Mouse (Mus musculus) neural tube, embryonic 14.5 days (tissue): ENCODE measurements around the gene Ager. TPM values are rescaled to one million over a fixed set of nuclear protein-coding genes. Genes with fewer than 3 reads are reported as not detected.

Experiments
- ATAC-seq: fragments of 200-750 bp; cut with Nextera tagmentation; 2 replicates; pipeline ENCODE4 v1.8.0; 2017; ENCODE audit warnings: low read depth, mild to moderate bottlenecking, moderate TSS enrichment, moderate library complexity
- H3K27ac ChIP-seq: fragments of 300-500 bp; sonication (generic); 2 replicates; pipeline ENCODE4 v1.5.1; 2014; ENCODE audit warnings: low read depth, mild to moderate bottlenecking, control low read depth, low read length, moderate library complexity, mixed read lengths
- H3K27me3 ChIP-seq: fragments of 300-500 bp; sonication (generic); 2 replicates; pipeline ENCODE4 v1.6.1; 2014; ENCODE audit warnings: low read length; ENCODE audit not compliant: control insufficient read depth, insufficient read depth
- H3K36me3 ChIP-seq: fragments of 300-500 bp; sonication (generic); 2 replicates; pipeline ENCODE4 v1.6.1; 2014; ENCODE audit warnings: low read length, mixed read lengths; ENCODE audit not compliant: control insufficient read depth, insufficient read depth
- H3K4me1 ChIP-seq: fragments of 300-500 bp; sonication (generic); 2 replicates; pipeline ENCODE4 v1.6.1; 2014; ENCODE audit warnings: low read length; ENCODE audit not compliant: control insufficient read depth, insufficient read depth
- H3K4me2 ChIP-seq: fragments of 300-500 bp; sonication (generic); 2 replicates; pipeline ENCODE4 v1.6.1; 2014; ENCODE audit warnings: mild to moderate bottlenecking, low read depth, low read length, control low read depth
- H3K4me3 ChIP-seq: fragments of 300-500 bp; sonication (generic); 2 replicates; pipeline ENCODE4 v1.5.1; 2014; ENCODE audit warnings: low read depth, low read length, control low read depth, mixed read lengths
- H3K9ac ChIP-seq: fragments of 300-500 bp; sonication (generic); replicated peaks from 2 replicates; pipeline ENCODE4 v1.6.1; 2014; ENCODE audit warnings: low read depth, mild to moderate bottlenecking, control low read depth, low read length, mixed read lengths
- H3K9me3 ChIP-seq: fragments of 300-500 bp; sonication (generic); 2 replicates; pipeline ENCODE4 v1.6.1; 2016; ENCODE audit warnings: low read length; ENCODE audit not compliant: control insufficient read depth
- WGBS: fragments of 180-500 bp; shearing (Covaris S2); extraction: QIAGEN DNeasy Blood & Tissue Kit; methylation state at CpG from one replicate; pipeline ENCODE4 v1.1.7; 2014; 5-methylcytosine and 5-hydroxymethylcytosine counted together
- polyA plus RNA-seq: library from polyadenylated mRNA; unstranded; fragments of >200 nt; fragmentation: Nextera tagmentation; extraction: Ambion mirVana; gene quantifications from 2 replicates; pipeline ENCODE4 v1.2.1, GENCODE M21; 2014

The Ager gene
- polyA plus RNA-seq, 1 experiment from 2014 or later = 1.4 TPM

GRCm38 (mm10) chr17:34628644-34628967 is 30.9 kb downstream of the Ager start:
- H3K4me1 ChIP-seq = peaks cover 41% of the 10 kb centered on the region
- H3K9me3 ChIP-seq = no peaks in the 10 kb centered on the region
- ATAC-seq = no peak
- no peak overlapping the region for H3K9ac ChIP-seq
- peaks cover 8% of the 10 kb centered on the region for H3K27me3 ChIP-seq
- H3K4me3 ChIP-seq = peak overlapping the region; percentile 65
- peak overlapping the region; percentile 86 for H3K4me2 ChIP-seq
- no peaks in the 10 kb centered on the region for H3K36me3 ChIP-seq
- no peak overlapping the region; the same call in 1 of the 2 replicates for H3K27ac ChIP-seq
- 25% methylated on average over 5 of the region's 5 CpGs for WGBS

DNA sequence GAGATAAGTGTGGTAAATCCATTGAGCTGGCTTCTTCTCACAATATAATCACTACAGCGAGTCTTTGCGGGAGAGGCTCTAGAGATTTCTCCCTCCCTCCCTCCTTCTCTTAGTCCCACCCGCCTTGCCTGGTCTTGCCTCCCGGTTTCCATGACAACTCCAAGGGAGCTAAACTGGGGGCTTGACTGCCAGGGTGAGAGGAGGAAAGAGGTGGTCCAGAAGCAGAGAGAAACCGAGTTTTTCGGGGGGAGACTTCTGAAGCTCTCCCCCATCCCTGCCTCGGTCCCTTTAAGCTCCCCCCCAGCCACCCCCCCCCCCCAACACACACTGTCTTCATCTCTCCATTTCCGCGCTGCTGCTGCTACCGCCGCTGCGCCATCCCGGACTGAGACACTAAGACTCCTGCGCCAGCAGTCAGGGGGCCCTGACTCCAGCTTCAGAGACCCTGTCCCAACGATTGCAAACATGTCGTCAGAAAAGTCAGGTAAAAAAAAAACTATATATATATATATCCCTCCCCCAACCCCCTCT is 31.6 kb downstream of the Ager start, which contains the start of gene Prrt1:
Gene Prrt1, plus strand, starts transcription at position 313 of the 531 bp plus-strand sequence.
- H3K36me3 ChIP-seq = no peaks in the 10 kb centered on the region
- H3K4me2 ChIP-seq = peak within 1 kb of the TSS; percentile 86
- no peak within 1 kb of the TSS; the same call in 1 of the 2 replicates for H3K27ac ChIP-seq
- ATAC-seq = no peak
- peaks cover 41% of the 10 kb centered on the region for H3K4me1 ChIP-seq
- WGBS = 1% methylated on average over 16 of the region's 16 CpGs
- peak within 1 kb of the TSS; percentile 50 for H3K9ac ChIP-seq
- H3K4me3 ChIP-seq = peak within 1 kb of the TSS; percentile 65
- peaks cover 8% of the 10 kb centered on the region for H3K27me3 ChIP-seq
- H3K9me3 ChIP-seq = no peaks in the 10 kb centered on the region

DNA sequence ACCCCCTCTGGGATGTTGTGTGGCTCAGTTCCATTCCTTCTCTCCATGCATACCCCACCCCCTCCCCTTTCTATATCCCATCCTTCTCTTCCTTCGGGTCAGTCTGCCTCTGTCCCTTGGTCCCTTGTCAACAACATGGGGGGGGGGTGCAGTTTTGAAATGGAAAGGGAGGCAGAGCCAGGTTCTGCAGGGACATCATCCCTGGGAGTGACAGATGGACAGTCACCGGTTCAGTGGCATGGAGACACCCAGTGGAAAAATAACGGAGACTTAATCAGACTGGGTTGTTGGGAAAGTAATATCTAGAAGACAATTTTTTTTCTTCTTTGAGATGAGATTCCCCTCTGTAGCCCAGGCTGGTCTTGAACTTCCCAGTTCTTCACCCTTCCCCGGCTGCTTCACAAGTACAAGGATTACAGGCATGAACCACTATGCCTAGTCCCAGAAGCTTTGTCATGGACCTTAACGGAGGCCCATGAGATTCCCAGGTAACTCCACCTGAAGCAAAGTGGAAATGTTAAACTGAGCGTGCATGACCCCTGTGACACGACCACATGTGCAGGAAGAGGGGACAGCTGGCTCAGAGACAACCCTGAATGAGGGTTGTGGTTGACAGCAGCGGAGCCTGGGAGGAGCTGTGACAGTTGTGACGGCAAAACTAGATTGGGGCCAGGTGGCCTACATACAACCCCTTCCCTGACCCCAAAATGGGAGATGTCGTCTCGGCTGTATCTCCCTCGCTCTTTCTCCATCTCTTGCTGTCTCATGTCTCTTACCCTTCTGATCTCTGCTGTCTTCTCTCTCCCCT is 32.3 kb downstream of the Ager start:
- 18% methylated on average over 12 of the region's 12 CpGs for WGBS

DNA sequence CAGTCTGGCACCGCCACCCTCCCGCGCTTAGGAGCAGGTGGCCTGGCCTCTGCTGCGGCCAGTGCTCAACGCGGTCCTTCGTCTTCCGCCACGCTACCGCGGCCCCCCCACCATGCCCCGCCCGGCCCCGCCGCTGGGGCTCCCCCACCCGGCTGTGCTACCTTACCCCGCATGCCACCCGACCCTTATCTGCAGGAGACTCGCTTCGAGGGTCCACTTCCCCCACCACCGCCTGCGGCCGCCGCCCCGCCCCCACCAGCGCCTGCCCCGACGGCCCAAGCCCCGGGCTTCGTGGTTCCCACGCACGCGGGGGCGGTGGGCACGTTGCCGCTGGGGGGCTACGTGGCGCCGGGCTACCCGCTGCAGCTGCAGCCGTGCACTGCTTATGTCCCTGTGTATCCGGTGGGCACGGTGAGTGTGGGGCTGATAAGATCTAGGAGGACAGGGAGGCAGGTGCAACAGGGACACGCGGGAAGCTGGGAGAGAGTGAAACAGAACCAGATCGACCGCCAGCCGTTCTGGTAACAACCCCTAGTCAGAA is 33.2 kb downstream of the Ager start:
- WGBS = 4% methylated on average over 34 of the region's 48 CpGs
- peak overlapping the region; percentile 50 for H3K9ac ChIP-seq
- no peak for ATAC-seq
- peak overlapping the region; percentile 65 for H3K4me3 ChIP-seq
- no peaks in the 10 kb centered on the region for H3K9me3 ChIP-seq
- H3K27me3 ChIP-seq = peaks cover 8% of the 10 kb centered on the region
- H3K27ac ChIP-seq = no peak overlapping the region
- H3K36me3 ChIP-seq = no peaks in the 10 kb centered on the region
- peaks cover 41% of the 10 kb centered on the region for H3K4me1 ChIP-seq
- peak overlapping the region; percentile 86 for H3K4me2 ChIP-seq

More for the DNA sequence above, 32.3 kb downstream of the Ager start:
- H3K9ac ChIP-seq = peak overlapping the region; percentile 50
- peak overlapping the region; percentile 65 for H3K4me3 ChIP-seq
- H3K4me1 ChIP-seq = peaks cover 41% of the 10 kb centered on the region
- no peaks in the 10 kb centered on the region for H3K36me3 ChIP-seq
- H3K4me2 ChIP-seq = peak overlapping the region; percentile 86
- no peaks in the 10 kb centered on the region for H3K9me3 ChIP-seq
- peaks cover 8% of the 10 kb centered on the region for H3K27me3 ChIP-seq
- no peak overlapping the region for H3K27ac ChIP-seq
- no peak for ATAC-seq

DNA sequence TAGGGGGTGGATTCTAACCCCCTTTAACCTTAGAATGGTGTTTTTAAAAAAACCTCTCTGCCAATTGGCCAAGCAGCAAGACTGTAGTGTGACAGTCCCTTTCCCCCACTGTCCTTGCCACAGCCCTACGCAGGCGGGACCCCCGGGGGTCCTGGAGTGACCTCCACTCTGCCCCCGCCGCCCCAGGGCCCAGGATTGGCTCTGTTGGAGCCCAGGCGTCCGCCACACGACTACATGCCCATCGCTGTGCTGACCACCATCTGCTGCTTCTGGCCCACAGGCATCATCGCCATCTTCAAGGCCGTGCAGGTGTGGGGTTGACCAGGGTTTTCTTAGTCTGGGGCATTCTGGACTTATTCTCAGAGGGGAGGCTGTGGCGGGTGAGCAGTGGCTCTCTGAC is 34.0 kb downstream of the Ager start:
- no peaks in the 10 kb centered on the region for H3K36me3 ChIP-seq
- peaks cover 8% of the 10 kb centered on the region for H3K27me3 ChIP-seq
- no peak for ATAC-seq
- H3K9me3 ChIP-seq = no peaks in the 10 kb centered on the region
- H3K4me3 ChIP-seq = peak overlapping the region; percentile 65
- peak overlapping the region; percentile 35 for H3K9ac ChIP-seq
- 3% methylated on average over 12 of the region's 12 CpGs for whole genome bisulfite sequencing
- H3K4me1 ChIP-seq = peaks cover 35% of the 10 kb centered on the region
- peak overlapping the region; percentile 86 for H3K4me2 ChIP-seq
- H3K27ac ChIP-seq = no peak overlapping the region

- Histone ChIP-seq H3K4me1 (peaks cover 35% of the 10 kb centered on the region), H3K4me2 (peak overlapping the region; percentile 86), H3K4me3 (peak overlapping the region; percentile 65), H3K36me3 (no peaks in the 10 kb centered on the region), H3K9ac (peak overlapping the region; percentile 35), H3K9me3 (no peaks in the 10 kb centered on the region), H3K27ac (no peak overlapping the region), H3K27me3 (peaks cover 8% of the 10 kb centered on the region)
- WGBS = 2% methylated on average over 24 of the region's 26 CpGs
- no peak for ATAC-seq
These were observed 34.6 kb downstream of the Ager start for GRCm38 (mm10) chr17:34632261-34632691.

DNA sequence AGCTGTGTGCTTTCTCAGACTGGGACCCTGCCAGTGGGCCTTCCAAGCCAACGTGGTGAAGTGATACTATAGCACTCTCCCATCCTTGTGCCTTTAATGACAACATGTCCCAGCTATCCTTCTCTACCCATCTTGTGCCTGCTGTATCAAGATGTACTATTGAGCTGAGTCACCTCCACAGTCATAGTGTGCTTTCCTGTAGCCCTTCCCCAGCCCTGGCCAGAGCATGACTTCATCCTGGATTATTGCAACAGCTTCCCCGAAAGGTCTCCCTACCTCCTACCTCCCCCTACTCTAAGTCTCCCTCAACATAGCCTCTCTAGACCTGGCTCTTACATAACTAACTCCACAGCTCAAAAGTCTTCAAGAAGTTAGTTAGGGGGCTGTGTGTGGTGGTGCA is 38.0 kb downstream of the Ager start:
- H3K4me3 ChIP-seq = no peak overlapping the region
- no peak overlapping the region for H3K27ac ChIP-seq
- H3K4me2 ChIP-seq = no peak overlapping the region
- H3K27me3 ChIP-seq = peaks cover 3% of the 10 kb centered on the region
- ATAC-seq = no peak
- H3K9me3 ChIP-seq = no peaks in the 10 kb centered on the region
- H3K9ac ChIP-seq = no peak overlapping the region
- H3K4me1 ChIP-seq = peaks cover 11% of the 10 kb centered on the region
- no peaks in the 10 kb centered on the region for H3K36me3 ChIP-seq
- 71% methylated on average over 2 of the region's 2 CpGs for WGBS

GRCm38 (mm10) chr17:34637459-34637858 is 39.8 kb downstream of the Ager start:
- Histone ChIP-seq H3K4me2 (no peak overlapping the region), H3K9ac (no peak overlapping the region), H3K27ac (no peak overlapping the region), H3K9me3 (no peaks in the 10 kb centered on the region), H3K36me3 (no peaks in the 10 kb centered on the region), H3K4me3 (no peak overlapping the region), H3K27me3 (no peaks in the 10 kb centered on the region), H3K4me1 (no peaks in the 10 kb centered on the region)
- 65% methylated on average over 3 of the region's 3 CpGs for WGBS
- no peak for ATAC-seq
